Mouse (Mus musculus) embryonic facial prominence, embryonic 11.5 days (tissue): ENCODE results near the gene Lrguk. TPM values are rescaled to one million over a fixed set of nuclear protein-coding genes. Genes with fewer than 3 reads are reported as not detected.

Source experiments
- ATAC-seq: fragments of 200-750 bp; cut with Nextera tagmentation; replicated peaks from 2 replicates; pipeline ENCODE4 v1.8.0; 2017; ENCODE audit warnings: low read depth; ENCODE audit not compliant: insufficient number of reproducible peaks, low FRiP score, low TSS enrichment
- DNase-seq: peaks from one replicate; pipeline ENCODE4 v3.0.0-alpha.2; 2015; ENCODE audit warnings: low spot score
- H3K27ac ChIP-seq: fragments of 300-500 bp; sonication (generic); replicated peaks from 2 replicates; pipeline ENCODE4 v1.5.1; 2014; ENCODE audit warnings: mild to moderate bottlenecking, low read depth, low read length, control low read depth
- H3K27me3 ChIP-seq: fragments of 300-500 bp; sonication (generic); 2 replicates; pipeline ENCODE4 v1.6.1; 2014; ENCODE audit warnings: mild to moderate bottlenecking, low read length, moderate library complexity, mixed read lengths; ENCODE audit not compliant: control insufficient read depth, insufficient read depth
- H3K36me3 ChIP-seq: fragments of 300-500 bp; sonication (generic); replicated peaks from 2 replicates; pipeline ENCODE4 v1.6.1; 2014; ENCODE audit warnings: low read depth, mild to moderate bottlenecking, low read length, moderate library complexity, mixed read lengths; ENCODE audit not compliant: control insufficient read depth, insufficient read depth
- H3K4me1 ChIP-seq: fragments of 300-500 bp; sonication (generic); 2 replicates; pipeline ENCODE4 v1.6.1; 2014; ENCODE audit warnings: low read length, mixed read lengths; ENCODE audit not compliant: control insufficient read depth, insufficient read depth
- H3K4me2 ChIP-seq: fragments of 300-500 bp; sonication (generic); 2 replicates; pipeline ENCODE4 v1.6.1; 2014; ENCODE audit warnings: low read depth, mild to moderate bottlenecking, control low read depth, low read length, moderate library complexity
- H3K4me3 ChIP-seq: fragments of 300-500 bp; sonication (generic); 2 replicates; pipeline ENCODE4 v1.5.1; 2014; ENCODE audit warnings: low read depth, low read length, control low read depth
- H3K9ac ChIP-seq: fragments of 300-500 bp; sonication (generic); replicated peaks from 2 replicates; pipeline ENCODE4 v1.6.1; 2014; ENCODE audit warnings: mild to moderate bottlenecking, control low read depth, low read length
- H3K9me3 ChIP-seq: fragments of 300-500 bp; sonication (generic); replicated peaks from 2 replicates; pipeline ENCODE4 v1.6.1; 2016; ENCODE audit warnings: mild to moderate bottlenecking, low read length, inconsistent platforms, mixed read lengths; ENCODE audit not compliant: control insufficient read depth
- WGBS: fragments of 180-500 bp; shearing (Covaris S2); extraction: QIAGEN DNeasy Blood & Tissue Kit; methylation state at CpG from one replicate; pipeline ENCODE4 v1.1.7; 2014; 5-methylcytosine and 5-hydroxymethylcytosine counted together
- polyA plus RNA-seq: library from polyadenylated mRNA; unstranded; fragments of >200 nt; fragmentation: Nextera tagmentation; extraction: Ambion mirVana; gene quantifications from 2 replicates; pipeline ENCODE4 v1.2.1, GENCODE M21; 2014

Lrguk gene
- 0.67 and 0.70 TPM in 2 replicates for polyA plus RNA-seq

DNA sequence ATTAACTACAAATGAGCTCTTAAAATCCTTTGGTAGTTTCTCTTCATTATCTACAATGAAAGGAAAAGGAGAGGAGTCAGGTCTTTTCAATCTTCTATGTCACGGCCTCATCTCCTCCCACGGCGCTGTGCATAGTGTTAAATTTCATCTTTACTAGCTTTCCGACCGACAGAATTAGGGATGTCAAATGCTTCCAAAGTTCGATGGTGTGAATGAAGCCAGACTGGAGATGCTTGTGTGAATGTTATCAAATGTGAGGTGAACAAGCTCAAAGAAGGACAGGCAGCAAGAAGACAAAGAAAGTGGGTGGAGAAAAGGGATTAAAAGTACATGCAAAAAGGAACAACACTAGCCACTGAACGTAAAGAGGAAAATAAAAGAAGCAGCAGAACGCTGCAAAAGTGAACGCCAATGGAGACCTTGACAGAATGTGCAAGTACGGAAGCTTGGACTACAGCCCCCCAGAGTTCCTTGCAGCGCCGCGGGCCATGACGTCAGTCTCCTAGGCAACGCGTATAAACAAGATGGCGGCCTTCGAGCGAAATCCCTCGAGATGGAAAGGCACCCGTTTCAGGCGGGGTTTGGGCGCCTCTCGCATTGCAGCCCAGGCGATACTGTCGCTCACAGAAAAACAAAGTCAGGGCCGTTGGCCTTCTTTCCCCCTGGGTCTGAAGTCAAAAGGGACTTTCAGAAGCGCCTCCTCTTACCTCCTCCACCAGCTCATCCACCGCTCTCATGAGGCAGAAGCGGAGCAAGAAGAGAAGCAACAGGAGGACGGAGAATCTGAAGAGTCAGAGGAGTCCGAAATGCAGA, at the start of gene Lrguk:
Gene Lrguk, plus strand, starts transcription at position 516 of the 813 bp plus-strand sequence.
- H3K9ac ChIP-seq = peak within 1 kb of the TSS; percentile 56

GRCm38 (mm10) chr6:33982709-33983108, 46.5 kb upstream of the Lrguk start:
- ATAC-seq (no peak), DNase-seq (no peak)
- Histone ChIP-seq H3K27ac (no peak overlapping the region), H3K4me1 (no peaks in the 10 kb centered on the region), H3K4me3 (no peak overlapping the region), H3K4me2 (no peak overlapping the region), H3K27me3 (no peaks in the 10 kb centered on the region), H3K9me3 (no peaks in the 10 kb centered on the region), H3K9ac (no peak overlapping the region), H3K36me3 (no peaks in the 10 kb centered on the region)
- WGBS = 89% methylated on average over 9 of the region's 9 CpGs

More for the DNA sequence above, at the start of gene Lrguk:
- ATAC-seq (peak; percentile 92), DNase-seq (peak; percentile 93)
- Histone ChIP-seq H3K9me3 (no peaks in the 10 kb centered on the region), H3K27ac (no peak within 1 kb of the TSS), H3K36me3 (no peaks in the 10 kb centered on the region), H3K4me1 (no peaks in the 10 kb centered on the region), H3K27me3 (no peaks in the 10 kb centered on the region), H3K4me3 (peak within 1 kb of the TSS; percentile 61), H3K4me2 (peak within 1 kb of the TSS; percentile 88)
- WGBS = 5% methylated on average over 31 of the region's 32 CpGs

DNA sequence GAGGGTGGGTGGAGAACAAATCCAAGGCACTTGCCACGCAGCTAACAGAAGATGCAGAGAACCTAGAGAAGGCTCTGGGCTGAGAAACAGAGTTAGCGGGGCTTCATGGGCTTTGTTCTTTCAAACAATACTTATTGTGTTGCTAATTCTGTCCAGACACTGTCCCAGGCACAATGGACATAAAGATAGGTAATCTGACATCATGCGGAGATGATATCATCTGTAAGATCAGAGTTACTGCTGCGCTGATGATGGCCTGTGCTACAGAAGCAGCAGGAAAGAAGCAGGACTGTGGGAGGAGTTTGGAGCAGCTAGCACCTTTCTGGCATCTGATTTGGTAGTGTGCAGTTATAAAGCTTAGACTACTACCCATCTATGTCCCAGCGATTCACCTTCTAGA, 42.1 kb upstream of the Lrguk start:
- Histone ChIP-seq H3K4me3 (no peak overlapping the region), H3K4me1 (no peaks in the 10 kb centered on the region), H3K4me2 (no peak overlapping the region), H3K9ac (no peak overlapping the region), H3K27me3 (no peaks in the 10 kb centered on the region), H3K36me3 (no peaks in the 10 kb centered on the region), H3K9me3 (no peaks in the 10 kb centered on the region), H3K27ac (no peak overlapping the region)
- WGBS = 79% methylated on average over 5 of the region's 5 CpGs
- ATAC-seq (no peak), DNase-seq (no peak)

- no peaks in the 10 kb centered on the region for H3K9me3 ChIP-seq
- no peak overlapping the region for H3K4me2 ChIP-seq
- ATAC-seq (peak; percentile 23; the same call in 1 of the 2 replicates), DNase-seq (peak; percentile 16)
- H3K9ac ChIP-seq = no peak overlapping the region
- WGBS = 40% methylated on average over 24 of the region's 24 CpGs
- no peaks in the 10 kb centered on the region for H3K36me3 ChIP-seq
- H3K27ac ChIP-seq = no peak overlapping the region
- H3K4me1 ChIP-seq = no peaks in the 10 kb centered on the region
- H3K27me3 ChIP-seq = no peaks in the 10 kb centered on the region
- H3K4me3 ChIP-seq = no peak overlapping the region
Observed at GRCm38 (mm10) chr6:33992213-33993034, 36.8 kb upstream of the Lrguk start.

DNA sequence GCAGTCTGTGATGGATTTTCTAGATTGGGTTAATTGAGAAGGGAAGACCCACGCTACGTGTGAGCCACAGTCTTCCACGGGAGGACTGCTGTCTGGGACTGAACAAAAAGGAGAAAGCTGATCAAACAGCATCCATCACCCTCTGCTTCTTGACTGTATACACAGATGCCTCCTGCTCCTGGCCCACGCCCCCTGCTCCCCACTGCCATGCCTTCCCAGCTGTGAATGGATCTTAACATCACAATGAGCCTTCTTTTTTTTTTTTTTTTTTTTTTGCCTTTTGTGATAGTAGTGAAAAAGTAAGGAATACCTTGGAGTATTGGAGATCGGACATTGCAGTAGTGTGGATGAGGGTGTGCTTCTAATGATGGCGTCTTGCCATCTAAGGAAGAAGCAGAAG, 35.4 kb upstream of the Lrguk start:
- Histone ChIP-seq H3K36me3 (no peaks in the 10 kb centered on the region), H3K9me3 (no peaks in the 10 kb centered on the region), H3K4me1 (no peaks in the 10 kb centered on the region), H3K4me2 (no peak overlapping the region), H3K4me3 (no peak overlapping the region), H3K27me3 (no peaks in the 10 kb centered on the region), H3K9ac (no peak overlapping the region), H3K27ac (no peak overlapping the region)
- WGBS = 65% methylated on average over 6 of the region's 6 CpGs
- no peak for ATAC-seq
- DNase-seq = no peak

- Histone ChIP-seq H3K9me3 (no peaks in the 10 kb centered on the region), H3K27me3 (no peaks in the 10 kb centered on the region), H3K27ac (no peak overlapping the region), H3K9ac (no peak overlapping the region), H3K4me1 (no peaks in the 10 kb centered on the region), H3K4me3 (no peak overlapping the region), H3K36me3 (no peaks in the 10 kb centered on the region), H3K4me2 (no peak overlapping the region)
- ATAC-seq = no peak
- DNase-seq = no peak
- WGBS = 35% methylated on average over 3 of the region's 4 CpGs
Observed at GRCm38 (mm10) chr6:33998590-33998989, 30.7 kb upstream of the Lrguk start.

DNA sequence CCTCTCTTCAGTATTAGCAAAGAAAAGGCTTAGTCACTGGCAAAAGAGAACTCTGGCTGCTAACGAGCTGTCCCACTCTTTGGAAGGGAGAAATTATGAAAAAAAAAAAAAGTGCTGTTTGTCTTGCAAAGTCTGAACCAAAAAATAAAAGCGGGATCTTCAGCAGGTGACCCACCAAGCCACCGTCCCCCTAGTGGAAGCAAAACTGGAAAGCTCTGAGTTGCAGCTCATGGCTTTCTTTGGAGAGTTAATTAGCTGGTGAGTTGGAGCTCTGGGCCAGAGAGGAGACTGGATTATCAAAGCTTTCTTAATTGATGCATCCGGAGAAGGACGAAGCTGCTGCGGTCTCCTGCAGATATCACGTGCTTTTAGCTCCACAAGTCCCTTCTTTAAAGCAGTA, 29.7 kb upstream of the Lrguk start:
- no peak overlapping the region for H3K9ac ChIP-seq
- no peak overlapping the region for H3K27ac ChIP-seq
- H3K36me3 ChIP-seq = no peaks in the 10 kb centered on the region
- 22% methylated on average over 7 of the region's 7 CpGs for WGBS
- no peak overlapping the region for H3K4me2 ChIP-seq
- ATAC-seq (no peak), DNase-seq (no peak)
- no peaks in the 10 kb centered on the region for H3K27me3 ChIP-seq
- no peaks in the 10 kb centered on the region for H3K9me3 ChIP-seq
- H3K4me1 ChIP-seq = no peaks in the 10 kb centered on the region
- no peak overlapping the region for H3K4me3 ChIP-seq

- DNase-seq (no peak), ATAC-seq (no peak)
- Histone ChIP-seq H3K27me3 (no peaks in the 10 kb centered on the region), H3K9ac (no peak overlapping the region), H3K4me2 (no peak overlapping the region), H3K4me1 (no peaks in the 10 kb centered on the region), H3K27ac (no peak overlapping the region), H3K36me3 (no peaks in the 10 kb centered on the region), H3K4me3 (no peak overlapping the region), H3K9me3 (no peaks in the 10 kb centered on the region)
- 88% methylated on average over 7 of the region's 7 CpGs for whole genome bisulfite sequencing
Observed at GRCm38 (mm10) chr6:34000644-34001043, 28.6 kb upstream of the Lrguk start.
